Mouse (Mus musculus): ENCODE measurements around the gene Tacr1. TPM values are rescaled to one million over a fixed set of nuclear protein-coding genes. Genes with fewer than 3 reads are reported as not detected.

Gene Tacr1
- polyA plus RNA-seq (2017; shearing (Covaris generic)), result not detected

GRCm38 (mm10) chr6:82401595-82402451 lies at the start of gene Tacr1:
Tacr1 (plus strand) TSS chr6:82402334.

All from effector memory CD4-positive, alpha-beta T cell, adult 5 months (primary cell).